Mouse (Mus musculus): Measurements from ENCODE around the gene Catsperz.

- no peak for TF ChIP-seq TAL1 (IDR thresholded peaks at IDR 0.05; ENCODE audit: low read length)
- no peak for TF ChIP-seq GATA1 (IDR thresholded peaks at IDR 0.05; ENCODE audit: low read length)
Measured at GRCm38 (mm10) chr19:6922901-6923735, 2.1 kb downstream of the Catsperz start.

Measured in erythroblast, embryonic 14.5 days (primary cell).